Mouse (Mus musculus) brain, embryonic 14.5 days (tissue): ENCODE measurements around the gene Pik3cd.

Experiments
- CTCF ChIP-seq: fragments of 200-500 bp; IDR thresholded peaks from 2 replicates; pipeline ENCODE4 v1.5.1; 2012; ENCODE audit warnings: inconsistent platforms, mild to moderate bottlenecking, moderate library complexity, borderline replicate concordance; ENCODE audit not compliant: insufficient read depth, insufficient read length; ENCODE audit errors: extremely low read depth
- POLR2A ChIP-seq: fragments of 200-500 bp; IDR thresholded peaks from 2 replicates; pipeline ENCODE4 v1.6.1; 2012; ENCODE audit warnings: mild to moderate bottlenecking, inconsistent platforms, borderline replicate concordance; ENCODE audit not compliant: poor library complexity, insufficient read depth, insufficient read length, severe bottlenecking; ENCODE audit errors: extremely low read depth

- no peak for TF ChIP-seq CTCF
- no peak for TF ChIP-seq POLR2A
These were observed 24.4 kb downstream of the Pik3cd start for GRCm38 (mm10) chr4:149678006-149678405.
